Mouse (Mus musculus) regulatory T cell (primary cell): Measurements from ENCODE around the gene Kdm6a.

Experiments
- in situ Hi-C: fragments of 300-600 bp; cut with MboI, MseI; formaldehyde crosslinking; loops from one replicate; pipeline ENCODE4 v1.15.1; 2025; ENCODE audit warnings: high pct_unique_total_duplicates

The Kdm6a gene

DNA sequence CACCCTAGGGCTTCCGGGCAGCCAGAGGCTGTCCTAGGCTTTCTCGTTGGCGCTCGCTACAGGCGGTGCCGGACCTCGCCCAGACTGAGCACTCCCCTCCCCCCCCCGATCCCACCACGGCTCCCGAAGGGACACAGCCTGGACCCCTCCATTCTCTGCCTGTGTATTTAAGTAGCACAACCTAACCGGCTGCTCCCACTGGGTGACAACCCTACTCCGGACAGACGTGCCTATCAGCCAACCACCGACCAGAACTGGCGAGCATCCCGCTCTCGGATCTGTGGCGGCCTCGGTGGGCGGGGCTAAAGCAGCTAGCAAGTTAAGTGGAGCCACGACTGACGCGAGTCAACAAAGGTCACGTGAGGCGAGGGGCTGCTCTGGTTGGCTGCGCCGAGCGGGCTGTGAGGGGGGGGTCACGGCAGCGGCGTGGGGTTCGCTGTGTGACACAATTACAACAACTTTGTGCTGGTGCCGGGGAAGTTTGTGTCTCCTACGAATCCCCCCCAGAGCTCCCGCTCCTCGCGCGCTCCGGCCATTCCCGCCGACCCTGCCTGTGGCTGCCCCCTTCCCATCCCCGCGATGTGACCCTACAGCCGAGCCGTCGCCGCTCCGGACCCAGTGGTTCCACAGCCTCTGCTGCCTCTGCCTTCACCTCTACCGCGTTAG, at the start of gene Kdm6a:
Gene Kdm6a (plus strand): TSS at position 384 of the 666 bp plus-strand sequence.
- in situ Hi-C loops, result loop anchor here (25.0 kb wide), 1 partner anchor 1550 kb away; the partner anchor contains the start of gene Maoa

DNA sequence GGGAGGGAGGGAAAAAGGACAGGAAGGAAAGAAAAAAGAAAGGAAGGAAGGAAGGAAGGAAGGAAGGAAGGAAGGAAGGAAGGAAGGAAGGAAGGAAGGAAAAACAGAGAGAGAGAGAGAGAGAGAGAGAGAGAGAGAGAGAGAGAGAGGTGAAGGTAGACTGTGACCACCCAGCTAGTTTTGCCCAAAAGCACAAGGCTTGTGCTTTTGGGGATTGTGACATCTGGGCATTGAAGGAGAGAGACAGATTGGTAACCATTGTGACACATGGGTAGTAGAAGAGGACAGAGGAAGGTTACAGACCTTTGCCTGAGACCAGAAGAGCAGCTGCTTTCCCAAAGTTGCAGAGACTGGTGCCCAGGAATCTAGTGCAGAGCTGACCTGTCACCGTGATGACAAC, 16.8 kb upstream of the Kdm6a start, which contains the start of gene Dusp21:
Gene Dusp21 (plus strand): TSS at position 301 of the 400 bp plus-strand sequence.
- in situ Hi-C loops, result no loop called here

DNA sequence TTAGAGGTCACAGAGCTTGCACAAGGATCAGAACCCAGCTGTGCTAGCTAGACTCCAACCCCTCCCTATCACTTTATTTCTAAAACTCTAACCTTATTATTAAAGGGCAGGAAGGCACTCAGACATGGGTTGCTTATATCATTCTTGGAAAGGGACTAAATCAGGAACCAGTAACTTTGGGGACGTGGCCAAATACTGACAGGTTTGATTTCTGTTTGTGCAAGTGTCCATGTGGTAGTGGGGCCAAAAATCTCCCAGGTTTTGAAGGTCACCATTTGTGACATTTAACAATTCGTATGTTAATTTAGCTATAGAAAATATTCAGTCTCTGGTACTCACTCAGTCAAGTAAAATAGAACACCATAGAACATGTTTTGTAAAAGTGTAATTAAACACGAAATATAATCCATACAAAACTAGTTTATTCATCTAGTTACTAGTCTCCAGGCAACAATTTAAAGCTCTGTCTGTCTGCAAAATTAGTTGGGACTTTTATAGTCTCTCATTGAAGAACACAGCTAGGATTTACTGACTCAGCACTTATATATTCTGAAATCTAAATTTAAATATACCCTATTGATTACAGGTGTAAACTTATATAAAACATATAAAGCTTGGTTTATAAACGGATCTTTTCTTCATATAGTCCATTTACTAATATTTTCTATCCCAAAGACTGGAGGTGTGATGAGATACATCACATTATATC, 1.5 kb upstream of the Kdm6a start:
- in situ Hi-C loops, result loop anchor here (25.0 kb wide), 1 partner anchor 1549 kb away; the partner anchor contains the start of gene Maoa

DNA sequence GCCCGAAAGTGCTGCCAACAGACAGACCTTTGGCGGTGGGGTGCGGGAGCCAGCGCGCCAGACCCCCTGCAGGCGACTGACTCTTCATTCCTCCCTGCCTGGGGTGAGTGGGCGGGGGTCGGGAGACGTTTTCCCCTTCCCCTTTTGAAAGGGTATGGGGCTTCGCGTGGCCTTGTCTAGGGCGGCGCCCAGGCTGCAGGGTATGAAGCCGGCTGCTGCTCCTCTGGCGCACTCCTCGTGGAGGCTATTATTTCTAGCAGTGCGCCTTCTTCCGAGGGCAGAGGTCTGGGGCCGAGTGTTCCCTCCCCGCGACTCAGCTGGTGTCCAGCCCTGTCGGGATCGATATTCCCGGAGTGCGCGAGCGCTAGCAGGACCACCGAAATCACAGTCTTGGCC, 581 bp upstream of the Kdm6a start:
- in situ Hi-C loops, result loop anchor here (25.0 kb wide), 1 partner anchor 1549 kb away; the partner anchor contains the start of gene Maoa

DNA sequence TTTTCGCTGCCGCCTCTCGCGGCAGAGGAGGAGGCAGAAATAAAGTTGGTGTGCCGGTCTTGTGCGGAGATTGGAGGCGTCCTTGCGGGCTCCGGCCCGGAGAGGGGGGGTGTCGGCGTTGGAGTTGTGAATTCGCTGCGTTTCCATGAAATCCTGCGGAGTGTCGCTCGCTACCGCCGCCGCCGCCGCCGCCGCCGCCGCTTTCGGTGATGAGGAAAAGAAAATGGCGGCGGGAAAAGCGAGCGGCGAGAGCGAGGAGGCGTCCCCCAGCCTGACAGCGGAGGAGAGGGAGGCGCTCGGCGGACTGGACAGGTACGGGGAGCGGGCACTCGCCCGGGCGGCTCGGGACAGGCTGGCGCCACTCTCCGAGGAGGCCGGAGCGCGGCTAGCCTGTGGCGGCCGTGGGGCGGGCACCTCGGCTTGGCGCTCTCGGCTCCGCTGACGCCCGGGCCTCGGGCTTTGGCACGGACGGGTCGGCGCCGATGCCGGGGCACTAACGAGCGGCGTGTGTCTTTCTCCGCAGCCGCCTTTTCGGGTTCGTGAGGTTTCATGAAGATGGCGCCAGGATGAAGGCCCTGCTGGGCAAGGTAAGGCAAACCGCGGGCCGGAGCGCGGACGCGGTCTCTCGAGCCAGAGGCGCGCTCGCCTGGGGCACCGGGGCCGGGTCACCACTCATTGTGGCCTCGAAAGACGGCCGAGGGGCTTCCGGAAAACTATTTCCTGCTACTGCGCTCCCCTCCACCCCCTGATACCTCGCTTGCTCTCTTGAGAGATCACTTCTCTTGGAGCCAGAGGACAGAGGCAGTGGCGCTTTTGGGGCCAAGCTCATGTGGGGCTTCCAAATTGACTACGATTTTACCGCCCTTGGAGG, 721 bp downstream of the Kdm6a start:
- in situ Hi-C loops, result loop anchor here (25.0 kb wide), 1 partner anchor 1551 kb away; the partner anchor contains the start of gene Maoa

DNA sequence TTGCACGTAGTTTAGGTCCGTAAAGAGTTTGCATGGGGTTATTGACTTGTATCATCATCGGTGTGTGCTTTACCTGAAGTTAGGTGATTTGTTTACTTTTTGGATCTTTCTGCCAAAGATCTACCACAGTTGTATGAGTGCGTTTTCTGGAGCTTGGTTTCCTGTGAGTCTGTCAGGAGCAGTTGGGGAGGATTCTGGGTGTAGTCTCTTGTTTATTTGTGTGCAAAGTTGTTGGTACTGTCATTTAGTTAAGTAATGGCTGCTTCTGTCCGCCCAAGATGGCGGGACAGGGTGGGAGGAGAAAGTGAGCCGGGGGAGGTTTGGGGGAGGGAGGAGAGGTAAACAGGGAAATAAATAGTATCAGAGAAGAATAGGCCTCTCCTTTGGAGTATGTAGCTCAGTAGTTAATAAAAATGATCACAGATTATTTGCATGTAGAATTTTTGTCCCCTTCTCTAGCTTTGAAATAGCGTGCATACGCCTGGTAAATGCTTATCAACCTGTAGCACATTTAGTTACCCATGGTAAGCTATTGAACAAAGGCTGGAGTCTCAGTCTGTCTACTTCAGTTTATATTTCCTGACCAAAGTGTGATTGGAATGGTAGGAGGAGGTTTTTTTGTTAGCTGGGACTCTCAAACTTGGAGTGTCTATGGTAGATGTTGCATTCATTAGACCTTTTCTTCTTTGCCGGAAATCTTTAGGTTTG, 1.7 kb downstream of the Kdm6a start:
- in situ Hi-C loops, result loop anchor here (25.0 kb wide), 1 partner anchor 1552 kb away; the partner anchor contains the start of gene Maoa

DNA sequence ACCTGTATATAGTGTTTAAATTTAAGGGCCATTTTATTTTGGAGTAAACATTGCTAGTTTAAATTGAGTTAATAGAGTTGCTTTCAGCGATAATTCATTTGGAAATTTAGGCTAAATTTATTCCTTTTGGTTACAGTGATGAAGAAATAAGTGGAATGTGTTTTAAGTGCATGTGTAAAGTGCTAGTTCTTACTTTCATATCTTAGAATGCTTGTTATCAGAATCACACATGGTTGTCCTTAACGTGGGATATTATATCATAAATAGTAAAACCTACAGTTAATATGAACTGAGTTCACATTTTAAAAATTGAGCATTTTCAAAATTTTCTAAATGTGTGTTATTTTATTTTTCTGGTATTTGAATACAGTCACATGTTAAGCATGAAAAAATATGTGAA, 2.7 kb downstream of the Kdm6a start:
- in situ Hi-C loops, result loop anchor here (25.0 kb wide), 1 partner anchor 1553 kb away; the partner anchor contains the start of gene Maoa

DNA sequence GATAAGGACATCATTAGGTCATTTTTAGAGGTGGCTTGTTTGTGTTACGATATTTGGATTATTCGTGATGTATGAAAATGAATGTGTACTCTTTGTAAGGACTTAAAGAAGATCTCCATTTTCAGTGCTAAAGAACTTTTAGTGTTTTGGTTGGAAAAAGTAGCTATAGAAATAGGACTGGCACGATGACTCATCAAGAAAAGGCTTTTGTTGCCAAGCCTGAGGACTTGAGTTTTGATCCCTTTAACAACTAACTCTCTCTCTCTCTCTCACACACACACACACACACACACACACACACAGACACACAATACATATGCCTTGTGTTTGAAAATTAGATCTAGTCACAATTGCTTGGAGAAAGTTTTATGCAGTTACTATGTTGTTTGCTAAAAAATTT, 4.6 kb downstream of the Kdm6a start:
- in situ Hi-C loops, result loop anchor here (25.0 kb wide), 1 partner anchor 1555 kb away; the partner anchor contains the start of gene Maoa

DNA sequence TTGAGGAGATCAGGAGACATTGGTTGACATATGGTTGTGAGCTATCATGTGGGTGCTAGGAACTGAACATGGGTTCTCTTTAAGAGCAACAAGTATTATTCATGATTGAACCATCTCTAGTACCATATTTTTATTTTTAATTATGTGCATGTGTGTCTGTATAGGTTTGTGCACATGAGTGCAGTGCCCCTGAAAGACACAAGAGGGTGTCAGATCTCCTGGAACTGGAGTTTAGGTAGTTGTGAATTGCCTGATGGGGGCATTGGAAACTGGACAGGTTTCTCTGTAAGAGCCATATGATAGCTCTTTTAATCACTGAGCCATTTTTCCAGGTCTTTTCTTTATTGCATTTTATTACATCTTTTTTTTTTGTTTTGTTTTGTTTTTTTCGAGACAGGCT, 6.6 kb downstream of the Kdm6a start:
- in situ Hi-C loops, result loop anchor here (25.0 kb wide), 1 partner anchor 1557 kb away; the partner anchor contains the start of gene Maoa

DNA sequence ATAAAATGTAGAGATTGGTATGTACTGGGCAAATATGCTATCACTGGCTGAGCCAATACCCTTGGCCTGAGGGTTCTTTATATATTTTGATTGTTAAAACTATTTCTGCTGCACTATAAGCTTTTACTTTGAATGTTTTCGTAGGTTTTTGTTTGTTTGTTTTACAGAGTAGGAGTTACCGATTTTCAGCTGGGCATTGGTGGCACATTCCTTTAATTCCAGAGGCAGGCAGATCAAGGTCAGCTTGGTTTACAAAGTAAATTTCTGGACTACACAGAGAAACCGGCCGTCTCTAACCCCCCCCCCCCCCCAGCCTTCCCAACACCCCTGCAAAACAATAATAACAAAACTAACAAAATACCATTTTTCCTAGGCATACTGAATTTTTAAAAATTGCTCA, 12.5 kb downstream of the Kdm6a start:
- in situ Hi-C loops, result loop anchor here (25.0 kb wide), 1 partner anchor 1563 kb away; the partner anchor contains the start of gene Maoa

DNA sequence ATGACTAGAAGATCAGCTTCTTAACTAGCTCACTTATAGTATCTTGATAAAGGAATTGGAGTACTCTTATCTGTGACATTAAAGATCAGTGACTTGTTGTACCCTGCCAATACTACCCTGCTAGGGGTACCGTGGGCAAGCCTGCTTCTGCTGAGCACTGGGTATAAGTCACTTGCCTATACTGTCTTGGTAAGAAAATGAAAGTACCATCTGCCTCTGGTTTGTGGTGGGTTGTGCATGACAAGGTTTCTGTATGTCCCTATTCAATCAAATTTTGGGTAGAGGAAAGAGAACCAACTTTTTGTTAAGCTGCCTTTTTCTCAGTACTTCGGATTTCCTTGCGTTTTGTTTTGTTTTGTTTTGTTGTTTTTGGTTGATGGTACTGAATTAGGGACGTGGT, 15.4 kb downstream of the Kdm6a start:
- in situ Hi-C loops, result no loop called here

DNA sequence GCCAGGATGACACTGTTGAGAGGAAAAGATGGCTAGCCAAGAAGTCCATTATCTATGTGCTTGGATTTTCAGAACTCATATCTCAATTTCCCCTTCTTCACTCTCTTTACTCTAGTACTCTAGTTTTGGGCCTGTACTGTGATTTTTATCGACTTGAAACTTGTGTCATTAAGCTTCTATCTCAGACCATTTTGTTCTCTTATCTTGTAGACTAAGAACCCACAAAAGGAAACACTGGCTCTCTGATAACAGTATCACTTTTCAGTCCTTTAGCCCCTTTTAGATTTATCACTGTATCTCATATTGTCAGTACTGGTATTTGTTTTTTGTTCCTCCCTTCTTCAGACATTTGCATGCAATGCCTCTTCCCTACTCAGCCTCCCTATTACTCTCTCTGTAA, 17.1 kb downstream of the Kdm6a start:
- in situ Hi-C loops, result no loop called here

DNA sequence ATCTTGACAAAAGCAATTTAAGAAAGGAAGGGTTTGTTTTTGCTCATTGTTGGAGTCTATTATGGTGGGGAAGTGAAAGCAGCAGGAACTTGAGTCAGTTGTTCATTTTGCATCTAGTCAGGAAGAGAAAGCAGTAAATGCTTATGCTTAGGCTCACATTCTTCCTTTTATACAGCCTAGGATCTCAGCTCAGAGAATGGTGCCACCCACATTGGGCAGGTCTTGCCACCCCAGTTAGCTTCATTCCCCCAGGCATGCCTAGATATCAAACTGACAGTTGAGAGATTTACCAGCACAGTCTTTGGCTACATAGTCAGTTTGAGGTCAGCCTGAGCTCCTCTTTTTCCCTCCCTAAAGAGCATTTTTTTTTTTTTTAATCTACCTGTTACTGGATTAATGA, 24.8 kb downstream of the Kdm6a start:
- in situ Hi-C loops, result no loop called here

DNA sequence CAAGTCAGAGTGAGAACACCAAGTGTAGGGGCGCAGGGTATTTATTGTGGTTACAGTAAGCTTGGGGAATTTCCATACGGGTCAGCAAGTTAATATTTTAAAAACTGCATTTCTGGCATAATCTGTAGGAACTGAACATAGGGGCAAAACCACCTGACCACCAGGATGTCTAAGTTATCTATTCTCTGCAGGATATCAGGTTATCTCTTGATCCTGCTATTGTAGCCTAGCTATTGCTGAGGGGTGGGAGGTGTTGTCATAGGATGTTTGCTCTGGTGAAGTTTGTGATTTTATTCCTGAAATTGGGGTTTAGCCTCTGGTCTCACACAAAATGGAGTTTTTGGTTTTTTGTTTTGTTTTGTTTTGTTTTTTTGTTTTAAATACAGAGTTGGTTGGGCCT, 25.9 kb downstream of the Kdm6a start:
- in situ Hi-C loops, result no loop called here

DNA sequence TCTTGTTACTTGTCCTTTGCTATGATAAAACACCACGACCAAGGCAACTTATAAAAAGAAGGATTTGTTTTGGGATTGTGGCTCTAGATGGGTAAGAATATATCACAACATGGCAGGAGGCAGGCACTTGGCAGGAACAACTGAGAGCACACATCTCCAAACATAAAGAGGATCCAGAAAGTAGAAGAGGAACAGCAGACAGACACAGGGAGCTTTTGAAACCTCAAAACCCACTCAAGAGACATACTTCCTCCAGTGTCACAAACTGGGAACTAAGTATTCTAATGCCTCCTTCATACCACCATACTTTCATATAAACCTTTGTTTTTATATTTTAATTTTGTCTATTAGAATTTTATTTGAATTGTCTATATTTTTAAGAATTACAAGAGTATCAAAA, 77.2 kb downstream of the Kdm6a start:
- in situ Hi-C loops, result no loop called here

DNA sequence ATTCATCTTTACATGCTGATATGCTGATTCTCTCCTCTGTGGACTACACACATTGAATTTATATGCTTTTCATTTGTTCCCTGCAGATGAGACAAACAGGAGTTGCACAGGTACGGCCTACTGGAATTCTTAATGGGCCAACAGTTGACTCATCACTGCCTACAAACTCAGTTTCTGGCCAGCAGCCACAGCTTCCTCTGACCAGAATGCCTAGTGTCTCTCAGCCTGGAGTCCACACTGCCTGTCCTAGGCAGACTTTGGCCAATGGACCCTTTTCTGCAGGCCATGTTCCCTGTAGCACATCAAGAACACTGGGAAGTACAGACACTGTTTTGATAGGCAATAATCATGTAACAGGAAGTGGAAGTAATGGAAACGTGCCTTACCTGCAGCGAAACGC, 88.2 kb downstream of the Kdm6a start:
- in situ Hi-C loops, result no loop called here

DNA sequence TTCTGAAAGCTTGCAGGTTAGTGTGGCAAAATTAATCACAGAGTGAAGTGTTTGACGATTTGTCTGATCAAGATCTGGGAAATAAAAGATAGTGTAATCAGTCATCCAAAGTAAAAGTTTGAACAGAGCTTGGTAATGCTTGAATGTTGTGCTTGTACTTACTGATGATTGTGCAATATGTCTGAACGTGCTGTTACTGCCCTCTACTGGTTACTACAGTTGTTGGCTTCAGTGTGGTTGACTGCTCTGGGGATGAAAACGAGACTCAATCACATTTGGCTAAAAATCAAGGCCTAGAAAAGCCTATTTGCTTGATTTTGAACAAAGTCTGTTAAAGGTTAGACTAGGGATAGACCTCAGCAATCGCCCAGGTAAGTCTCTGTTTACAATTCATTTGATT, 92.4 kb downstream of the Kdm6a start:
- in situ Hi-C loops, result no loop called here

DNA sequence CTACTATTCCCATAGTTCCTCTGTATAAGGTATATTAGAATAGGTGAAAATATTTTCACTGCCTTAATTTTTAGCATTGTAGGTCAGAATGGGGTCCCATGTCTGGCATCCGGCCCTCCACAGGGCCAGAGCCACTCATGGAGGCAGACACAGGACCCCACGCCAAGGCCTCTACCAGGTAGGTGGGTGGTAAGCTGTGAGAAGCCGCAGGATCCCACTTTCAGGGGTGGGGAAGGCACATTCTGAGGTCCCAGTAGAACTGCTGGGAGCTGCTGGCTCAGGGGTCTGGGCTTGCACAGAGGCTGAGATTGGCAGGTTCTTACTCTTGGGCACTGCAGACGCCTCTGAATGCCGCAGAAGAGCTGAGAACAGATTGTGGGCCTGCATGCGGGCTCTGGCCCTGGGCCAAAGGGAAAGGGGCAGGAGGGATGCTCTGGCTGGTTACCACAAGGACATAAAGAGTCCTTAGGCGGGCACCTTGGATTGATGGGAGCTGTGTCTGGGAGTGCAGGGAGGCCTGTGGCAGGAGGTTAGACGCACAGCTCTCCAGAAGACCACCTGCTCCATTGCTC, 95.9 kb downstream of the Kdm6a start:
- in situ Hi-C loops, result no loop called here

DNA sequence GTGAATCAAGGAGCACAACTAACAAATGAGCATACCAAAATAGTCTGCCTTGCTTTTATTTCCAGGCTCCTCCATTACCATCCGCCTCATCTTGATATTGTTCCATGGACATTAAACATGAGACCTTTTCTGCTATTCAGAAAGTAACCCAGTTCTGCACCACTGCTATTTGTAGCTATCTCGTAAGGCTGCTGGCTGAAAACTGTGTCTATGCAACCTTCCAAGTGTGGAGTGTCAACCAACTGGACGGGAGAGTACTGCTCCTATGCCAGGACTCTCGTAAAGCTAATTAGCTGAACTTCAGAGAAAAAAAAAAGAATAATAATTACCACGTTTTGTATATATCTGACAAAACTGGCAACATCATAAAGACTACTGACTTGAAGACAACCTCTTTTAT, 116.2 kb downstream of the Kdm6a start:
- in situ Hi-C loops, result no loop called here

DNA sequence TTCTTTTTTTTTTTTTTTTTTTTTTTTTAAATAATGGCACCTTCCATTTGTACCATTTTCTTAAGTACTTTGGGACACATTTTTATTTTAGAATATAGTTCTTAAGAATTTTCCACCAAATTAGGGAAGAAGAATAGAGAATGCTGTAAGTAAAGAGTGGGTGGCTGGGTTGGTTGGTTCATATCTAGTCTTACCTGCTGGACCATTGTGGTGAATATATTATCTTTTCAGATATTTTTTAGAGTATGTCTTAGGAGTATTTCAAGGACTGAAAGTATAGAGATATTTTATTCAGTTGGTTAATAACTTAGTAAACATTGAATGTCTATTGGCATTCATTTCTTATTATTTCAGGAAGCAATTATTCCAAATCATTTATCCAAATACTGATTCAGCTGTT, 117.8 kb downstream of the Kdm6a start:
- in situ Hi-C loops, result no loop called here
